Mouse (Mus musculus) midbrain, embryonic 14.5 days (tissue): ENCODE results near the gene Ak1. TPM values are rescaled to one million over a fixed set of nuclear protein-coding genes. Genes with fewer than 3 reads are reported as not detected.

Source experiments
- ATAC-seq: fragments of 200-750 bp; cut with Nextera tagmentation; 2 replicates; pipeline ENCODE4 v1.8.0; 2017; ENCODE audit warnings: moderate number of reproducible peaks, moderate library complexity; ENCODE audit not compliant: low FRiP score, low TSS enrichment
- DNase-seq: peaks from one replicate; pipeline ENCODE4 v3.0.0-alpha.2; 2015
- H3K27ac ChIP-seq: fragments of 300-500 bp; sonication (generic); replicated peaks from 2 replicates; pipeline ENCODE4 v1.5.1; 2014; ENCODE audit warnings: mild to moderate bottlenecking, low read depth, low read length, moderate library complexity
- H3K27me3 ChIP-seq: fragments of 300-500 bp; sonication (generic); 2 replicates; pipeline ENCODE4 v1.6.1; 2014; ENCODE audit warnings: low read length, control low read depth, mixed read lengths; ENCODE audit not compliant: control insufficient read depth, insufficient read depth
- H3K36me3 ChIP-seq: fragments of 300-500 bp; sonication (generic); 2 replicates; pipeline ENCODE4 v1.6.1; 2014; ENCODE audit warnings: low read length, control low read depth; ENCODE audit not compliant: control insufficient read depth, insufficient read depth
- H3K4me1 ChIP-seq: fragments of 300-500 bp; sonication (generic); 2 replicates; pipeline ENCODE4 v1.6.1; 2014; ENCODE audit warnings: mild to moderate bottlenecking, antibody characterized with exemption, low read length, control low read depth; ENCODE audit not compliant: control insufficient read depth, insufficient read depth
- H3K4me2 ChIP-seq: fragments of 300-500 bp; sonication (generic); 2 replicates; pipeline ENCODE4 v1.6.1; 2014; ENCODE audit warnings: mild to moderate bottlenecking, low read length, moderate library complexity
- H3K4me3 ChIP-seq: fragments of 300-500 bp; sonication (generic); replicated peaks from 2 replicates; pipeline ENCODE4 v1.5.1; 2014; ENCODE audit warnings: low read depth, low read length
- H3K9ac ChIP-seq: fragments of 300-500 bp; sonication (generic); replicated peaks from 2 replicates; pipeline ENCODE4 v1.6.1; 2014; ENCODE audit warnings: mild to moderate bottlenecking, low read length, moderate library complexity
- H3K9me3 ChIP-seq: fragments of 300-500 bp; sonication (generic); 2 replicates; pipeline ENCODE4 v1.6.1; 2016; ENCODE audit warnings: low read length, control low read depth, mixed read lengths; ENCODE audit not compliant: control insufficient read depth
- WGBS: fragments of 180-500 bp; shearing (Covaris S2); extraction: QIAGEN DNeasy Blood & Tissue Kit; methylation state at CpG from one replicate; pipeline ENCODE4 v1.1.7; 2014; 5-methylcytosine and 5-hydroxymethylcytosine counted together
- polyA plus RNA-seq: library from polyadenylated mRNA; unstranded; fragments of >200 nt; fragmentation: Nextera tagmentation; extraction: Ambion mirVana; gene quantifications from 2 replicates; pipeline ENCODE4 v1.2.1, GENCODE M21; 2014

Gene Ak1
- polyA plus RNA-seq, 1 experiment from 2014 or later = 69.2 TPM

GRCm38 (mm10) chr2:32636617-32637016 is 15.1 kb downstream of the Ak1 start:
- Histone ChIP-seq H3K4me3 (no peak overlapping the region), H3K4me2 (no peak overlapping the region), H3K9ac (no peak overlapping the region), H3K27ac (no peak overlapping the region), H3K27me3 (no peaks in the 10 kb centered on the region), H3K36me3 (peaks cover 8% of the 10 kb centered on the region; the same call in 1 of the 2 replicates), H3K9me3 (no peaks in the 10 kb centered on the region), H3K4me1 (0 out of 2 replicates have a peak, but pooled peaks cover 3% of the 10 kb centered on the region)
- ATAC-seq (no peak), DNase-seq (no peak)
- 88% methylated on average over 7 of the region's 7 CpGs for WGBS

- Histone ChIP-seq H3K36me3 (peaks cover 8% of the 10 kb centered on the region; the same call in 1 of the 2 replicates), H3K27me3 (no peaks in the 10 kb centered on the region), H3K9ac (no peak overlapping the region), H3K4me1 (0 out of 2 replicates have a peak, but pooled peaks cover 3% of the 10 kb centered on the region), H3K9me3 (no peaks in the 10 kb centered on the region), H3K27ac (no peak overlapping the region), H3K4me3 (no peak overlapping the region), H3K4me2 (no peak overlapping the region)
- DNase-seq = no peak
- 47% methylated on average over 11 of the region's 11 CpGs for WGBS
- ATAC-seq = no peak
These were observed 16.3 kb downstream of the Ak1 start for GRCm38 (mm10) chr2:32637778-32638281.

- H3K4me1 ChIP-seq = 0 out of 2 replicates have a peak, but pooled peaks cover 3% of the 10 kb centered on the region
- no peaks in the 10 kb centered on the region for H3K27me3 ChIP-seq
- ATAC-seq (no peak), DNase-seq (no peak)
- 88% methylated on average over 1 of the region's 1 CpGs for WGBS
- H3K4me2 ChIP-seq = no peak overlapping the region
- no peak overlapping the region for H3K4me3 ChIP-seq
- H3K36me3 ChIP-seq = no peaks in the 10 kb centered on the region
- H3K9ac ChIP-seq = no peak overlapping the region
- H3K9me3 ChIP-seq = no peaks in the 10 kb centered on the region
- no peak overlapping the region for H3K27ac ChIP-seq
These were observed 18.1 kb downstream of the Ak1 start for GRCm38 (mm10) chr2:32639632-32640031.

- Histone ChIP-seq H3K9ac (no peak overlapping the region), H3K36me3 (no peaks in the 10 kb centered on the region), H3K4me3 (no peak overlapping the region), H3K9me3 (no peaks in the 10 kb centered on the region), H3K27ac (no peak overlapping the region), H3K27me3 (no peaks in the 10 kb centered on the region), H3K4me2 (no peak overlapping the region), H3K4me1 (0 out of 2 replicates have a peak, but pooled peaks cover 3% of the 10 kb centered on the region)
- no peak for DNase-seq
- ATAC-seq = no peak
- WGBS = 63% methylated on average over 6 of the region's 6 CpGs
These were observed 19.0 kb downstream of the Ak1 start for GRCm38 (mm10) chr2:32640550-32641051.

- H3K9me3 ChIP-seq = no peaks in the 10 kb centered on the region
- H3K4me1 ChIP-seq = 0 out of 2 replicates have a peak, but pooled peaks cover 3% of the 10 kb centered on the region
- no peaks in the 10 kb centered on the region for H3K27me3 ChIP-seq
- no peak overlapping the region for H3K4me2 ChIP-seq
- 82% methylated on average over 5 of the region's 5 CpGs for WGBS
- no peak overlapping the region for H3K9ac ChIP-seq
- no peak overlapping the region for H3K27ac ChIP-seq
- ATAC-seq (no peak), DNase-seq (no peak)
- no peak overlapping the region for H3K4me3 ChIP-seq
- no peaks in the 10 kb centered on the region for H3K36me3 ChIP-seq
These were observed 20.3 kb downstream of the Ak1 start for GRCm38 (mm10) chr2:32641810-32642209.

GRCm38 (mm10) chr2:32642813-32643212 is 21.3 kb downstream of the Ak1 start:
- no peaks in the 10 kb centered on the region for H3K27me3 ChIP-seq
- no peak overlapping the region for H3K4me2 ChIP-seq
- H3K4me1 ChIP-seq = 0 out of 2 replicates have a peak, but pooled peaks cover 1% of the 10 kb centered on the region
- no peak overlapping the region for H3K4me3 ChIP-seq
- H3K36me3 ChIP-seq = no peaks in the 10 kb centered on the region
- DNase-seq = no peak
- no peaks in the 10 kb centered on the region for H3K9me3 ChIP-seq
- 75% methylated on average over 7 of the region's 7 CpGs for WGBS
- no peak overlapping the region for H3K27ac ChIP-seq
- H3K9ac ChIP-seq = no peak overlapping the region
- ATAC-seq = no peak

GRCm38 (mm10) chr2:32644083-32644482 is 22.5 kb downstream of the Ak1 start:
- H3K9ac ChIP-seq = no peak overlapping the region
- H3K27me3 ChIP-seq = no peaks in the 10 kb centered on the region
- no peaks in the 10 kb centered on the region for H3K9me3 ChIP-seq
- ATAC-seq (no peak), DNase-seq (no peak)
- H3K4me2 ChIP-seq = no peak overlapping the region
- H3K36me3 ChIP-seq = no peaks in the 10 kb centered on the region
- H3K4me1 ChIP-seq = no peaks in the 10 kb centered on the region
- H3K4me3 ChIP-seq = no peak overlapping the region
- no peak overlapping the region for H3K27ac ChIP-seq
- WGBS = 86% methylated on average over 9 of the region's 9 CpGs

- DNase-seq (no peak), ATAC-seq (no peak)
- WGBS = 80% methylated on average over 8 of the region's 8 CpGs
- no peak overlapping the region for H3K9ac ChIP-seq
- no peaks in the 10 kb centered on the region for H3K4me1 ChIP-seq
- no peak overlapping the region for H3K4me2 ChIP-seq
- H3K27me3 ChIP-seq = no peaks in the 10 kb centered on the region
- no peak overlapping the region for H3K4me3 ChIP-seq
- no peaks in the 10 kb centered on the region for H3K9me3 ChIP-seq
- no peaks in the 10 kb centered on the region for H3K36me3 ChIP-seq
- H3K27ac ChIP-seq = no peak overlapping the region
These were observed 23.4 kb downstream of the Ak1 start for GRCm38 (mm10) chr2:32644799-32645475.

- Histone ChIP-seq H3K27ac (no peak overlapping the region), H3K4me3 (no peak overlapping the region), H3K9ac (no peak overlapping the region), H3K36me3 (no peaks in the 10 kb centered on the region), H3K4me2 (no peak overlapping the region), H3K27me3 (no peaks in the 10 kb centered on the region), H3K9me3 (no peaks in the 10 kb centered on the region), H3K4me1 (no peaks in the 10 kb centered on the region)
- WGBS = 67% methylated on average over 3 of the region's 3 CpGs
- ATAC-seq = no peak
- DNase-seq = no peak
These were observed 24.1 kb downstream of the Ak1 start for GRCm38 (mm10) chr2:32645647-32646046.
